Mouse (Mus musculus) thymus, postnatal 25 days (tissue): Measurements from ENCODE around the gene Gm42420.

Experiments
- DNase-seq: peaks from one replicate; pipeline ENCODE4 v3.0.0; 2022

Gm42420 gene

DNA sequence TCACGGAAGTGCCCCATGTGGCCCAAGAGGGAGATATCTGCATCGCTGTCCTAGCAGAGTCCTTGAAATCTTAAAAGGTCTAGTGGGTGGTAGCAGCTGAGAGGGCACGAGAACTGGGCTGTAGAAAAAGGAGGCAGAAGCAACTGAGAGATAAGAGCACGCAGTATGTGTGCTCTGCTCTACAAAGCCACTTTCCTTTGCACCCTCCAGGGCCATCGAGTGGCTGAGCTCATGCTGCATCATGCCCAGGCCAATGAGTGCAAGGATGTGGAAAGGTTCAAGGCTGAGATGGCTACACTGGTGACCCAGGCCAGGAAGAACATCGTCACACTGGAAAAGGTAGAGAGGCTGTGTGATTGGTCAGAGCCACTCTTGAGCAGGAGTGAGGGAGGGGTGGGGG is at the start of gene Gm42420:
TSS of gene Gm42420 (plus strand) at position 237 of the 400 bp plus-strand sequence.
- no peak for DNase-seq

DNA sequence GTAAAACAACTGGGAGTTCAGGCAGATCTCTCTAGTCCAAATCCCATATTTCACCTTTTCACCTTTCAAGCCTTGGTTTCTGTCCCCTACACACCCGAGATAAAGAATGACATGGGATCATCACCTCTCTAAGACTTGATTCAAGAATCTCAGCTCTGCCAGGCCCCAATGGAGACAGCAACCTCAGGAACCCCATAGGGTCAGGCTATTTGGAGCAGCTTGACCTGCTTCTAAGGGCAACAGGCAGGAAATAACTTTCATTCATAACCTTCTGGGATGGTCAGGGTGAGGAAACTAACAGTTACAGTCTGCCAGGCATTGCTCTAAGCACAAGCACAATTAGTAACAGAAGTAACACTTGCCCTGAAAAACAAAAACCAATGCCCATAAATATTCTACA is 48.9 kb upstream of the Gm42420 start:
- no peak for DNase-seq

DNA sequence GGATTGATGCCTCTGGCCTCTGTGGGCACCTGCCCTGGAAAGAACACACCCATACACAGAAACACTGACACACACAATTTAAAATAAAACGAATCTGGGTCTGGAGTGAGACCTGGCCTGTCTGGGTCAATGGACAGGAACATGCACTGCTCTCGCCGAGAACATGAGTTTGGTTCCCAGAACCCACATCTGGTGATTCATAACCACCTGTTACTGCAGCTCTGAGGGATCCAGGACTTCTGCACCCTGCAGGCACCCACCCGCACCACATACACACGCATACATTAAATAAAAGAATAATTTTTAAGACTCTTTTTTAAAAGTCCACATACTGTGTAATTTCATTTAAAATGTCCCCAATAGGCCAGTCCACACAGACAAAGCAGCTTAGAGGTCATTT is 48.3 kb upstream of the Gm42420 start:
- DNase-seq: no peak

DNA sequence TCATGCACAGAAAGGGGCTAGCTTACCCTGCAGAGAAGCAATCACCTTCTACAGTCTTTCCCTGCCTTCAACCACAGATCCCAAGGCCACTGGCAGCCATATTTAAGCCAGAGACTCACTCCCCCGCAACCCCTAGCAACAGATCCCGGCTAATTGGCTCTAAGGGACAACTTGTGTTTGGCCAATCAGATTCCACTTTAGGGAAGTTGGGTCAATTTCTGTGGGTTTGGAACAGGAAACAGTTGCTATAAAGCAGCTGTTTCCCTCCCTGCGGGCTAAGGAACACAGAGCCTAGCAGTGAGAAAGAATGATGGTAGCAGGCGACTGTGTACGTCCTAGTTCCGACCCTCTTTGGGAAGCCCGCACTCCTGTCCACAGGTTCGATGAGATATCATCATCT is 47.3 kb upstream of the Gm42420 start:
- no peak for DNase-seq

GRCm38 (mm10) chr6:39539679-39540155 is 45.8 kb upstream of the Gm42420 start:
- no peak for DNase-seq

GRCm38 (mm10) chr6:39540563-39540962 is 45.0 kb upstream of the Gm42420 start:
- no peak for DNase-seq

DNA sequence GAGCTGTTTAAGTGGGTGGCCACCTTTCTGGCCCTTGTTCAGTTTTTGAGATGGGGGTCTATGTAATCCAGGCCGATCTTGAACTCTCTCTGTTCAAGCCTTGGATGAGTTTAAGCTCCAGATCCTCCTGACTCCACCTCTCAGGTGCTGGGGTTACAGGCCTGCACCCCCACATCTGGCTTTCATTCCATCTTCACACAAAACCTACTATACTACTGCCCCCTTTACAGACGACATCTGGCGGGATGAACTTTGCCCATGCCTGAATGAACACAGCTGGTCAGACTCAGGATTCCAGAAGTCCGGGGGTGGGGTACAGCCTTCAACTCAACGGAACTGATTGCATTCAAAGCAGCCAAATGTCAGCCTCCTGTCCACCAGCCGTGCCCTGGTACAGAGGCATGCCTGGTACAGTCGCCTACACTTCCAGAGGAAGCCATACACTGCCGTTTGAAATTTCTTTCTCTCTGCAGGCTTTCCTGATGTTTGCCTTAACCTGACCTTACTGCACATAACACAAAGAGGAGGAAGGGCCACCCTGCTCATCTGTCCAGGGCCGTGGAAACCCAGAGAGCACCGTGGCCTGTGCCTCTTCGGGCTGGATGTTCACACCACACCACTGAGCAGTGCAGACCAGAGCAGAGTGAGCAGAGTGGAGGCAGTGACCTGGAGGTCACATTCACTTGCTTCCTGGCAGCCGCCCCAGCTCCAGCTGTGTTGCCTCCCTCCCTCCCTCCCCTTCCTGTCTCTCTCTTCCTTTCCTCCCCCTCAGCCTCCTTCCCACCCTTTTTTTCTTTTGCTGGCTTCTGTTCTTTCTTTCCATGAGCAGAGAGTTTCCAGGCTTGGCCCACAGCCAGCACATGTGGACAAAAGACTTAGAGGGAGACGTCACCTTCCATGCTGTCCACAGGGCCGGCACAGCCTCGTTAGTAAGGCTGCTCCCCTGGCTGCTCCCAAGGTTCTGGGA is 42.6 kb upstream of the Gm42420 start:
- peak; percentile 31 for DNase-seq

GRCm38 (mm10) chr6:39543769-39544420 is 41.7 kb upstream of the Gm42420 start:
- no peak for DNase-seq

DNA sequence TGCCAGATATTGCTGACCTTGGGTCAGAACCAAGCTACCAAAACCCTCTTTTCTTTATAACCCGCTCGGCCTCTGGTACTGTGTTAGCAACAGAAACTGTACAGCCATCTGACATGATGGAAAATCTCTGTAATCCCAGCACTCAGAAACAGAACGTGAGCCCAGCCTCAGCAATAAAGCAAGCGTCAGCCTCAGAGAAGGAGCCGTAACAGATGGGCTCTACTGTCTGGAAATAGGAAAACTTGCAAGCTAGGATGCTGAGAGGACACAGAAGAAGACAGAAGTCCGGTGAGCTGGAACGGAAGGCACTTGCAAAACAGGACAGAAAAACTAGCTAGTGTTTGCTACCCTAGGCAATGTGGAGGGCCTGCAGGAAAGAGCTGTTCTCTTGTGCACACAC is 40.1 kb upstream of the Gm42420 start:
- no peak for DNase-seq

DNA sequence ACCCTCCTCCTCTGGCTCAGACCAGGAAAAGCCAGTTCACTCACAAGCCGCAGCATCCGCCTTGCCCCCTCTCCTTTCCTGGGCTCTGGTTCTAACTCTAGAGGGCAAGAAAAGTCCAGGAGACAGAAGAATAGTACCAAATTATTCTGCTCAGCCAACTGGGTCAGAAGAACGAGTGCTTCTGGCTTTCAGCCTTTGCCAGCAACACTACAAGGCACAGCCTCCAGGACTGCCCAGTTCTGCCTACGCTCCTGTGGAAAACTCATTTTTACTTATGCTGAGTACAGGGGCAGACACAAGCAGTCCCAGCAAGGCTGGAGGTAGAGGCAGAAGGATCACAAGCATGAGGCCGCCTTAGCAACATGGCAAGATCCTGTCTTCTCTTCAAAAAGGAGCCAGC is 37.5 kb upstream of the Gm42420 start:
- DNase-seq: no peak

DNA sequence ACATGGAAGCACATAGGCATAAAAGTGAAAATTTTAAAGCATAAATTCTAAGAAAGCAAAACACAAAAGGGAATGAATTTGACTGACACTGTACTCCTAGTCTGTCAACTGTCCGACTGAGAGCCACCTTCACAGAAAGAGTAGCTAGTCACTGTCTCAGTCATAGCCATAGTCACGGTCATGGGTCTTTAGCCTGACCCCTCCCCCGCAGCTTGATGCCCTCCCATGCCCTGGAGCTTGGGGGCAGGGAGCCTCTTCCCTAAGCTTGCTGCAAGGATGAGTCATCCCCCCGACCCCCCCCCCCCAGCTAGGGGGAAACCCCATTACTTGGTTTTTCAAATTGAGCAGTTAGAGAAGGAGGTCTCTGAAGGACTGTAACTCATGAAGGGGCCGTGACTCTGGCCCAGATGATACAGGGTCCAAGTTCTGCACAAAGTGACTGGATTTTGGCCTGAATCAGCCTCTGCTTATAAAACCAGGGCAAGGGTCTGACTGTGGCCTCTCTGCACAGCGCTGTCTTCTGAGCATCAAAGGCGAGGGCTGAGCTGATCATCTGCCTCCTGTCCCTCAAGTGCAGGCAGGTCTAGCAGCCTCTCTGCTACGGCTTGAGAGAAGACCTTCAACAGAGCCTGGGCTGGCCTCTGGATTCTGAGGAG is 33.4 kb upstream of the Gm42420 start:
- no peak for DNase-seq

GRCm38 (mm10) chr6:39554888-39555647 is 30.5 kb upstream of the Gm42420 start:
- DNase-seq: no peak

GRCm38 (mm10) chr6:39555648-39555945 is 30.0 kb upstream of the Gm42420 start:
- DNase-seq: no peak

DNA sequence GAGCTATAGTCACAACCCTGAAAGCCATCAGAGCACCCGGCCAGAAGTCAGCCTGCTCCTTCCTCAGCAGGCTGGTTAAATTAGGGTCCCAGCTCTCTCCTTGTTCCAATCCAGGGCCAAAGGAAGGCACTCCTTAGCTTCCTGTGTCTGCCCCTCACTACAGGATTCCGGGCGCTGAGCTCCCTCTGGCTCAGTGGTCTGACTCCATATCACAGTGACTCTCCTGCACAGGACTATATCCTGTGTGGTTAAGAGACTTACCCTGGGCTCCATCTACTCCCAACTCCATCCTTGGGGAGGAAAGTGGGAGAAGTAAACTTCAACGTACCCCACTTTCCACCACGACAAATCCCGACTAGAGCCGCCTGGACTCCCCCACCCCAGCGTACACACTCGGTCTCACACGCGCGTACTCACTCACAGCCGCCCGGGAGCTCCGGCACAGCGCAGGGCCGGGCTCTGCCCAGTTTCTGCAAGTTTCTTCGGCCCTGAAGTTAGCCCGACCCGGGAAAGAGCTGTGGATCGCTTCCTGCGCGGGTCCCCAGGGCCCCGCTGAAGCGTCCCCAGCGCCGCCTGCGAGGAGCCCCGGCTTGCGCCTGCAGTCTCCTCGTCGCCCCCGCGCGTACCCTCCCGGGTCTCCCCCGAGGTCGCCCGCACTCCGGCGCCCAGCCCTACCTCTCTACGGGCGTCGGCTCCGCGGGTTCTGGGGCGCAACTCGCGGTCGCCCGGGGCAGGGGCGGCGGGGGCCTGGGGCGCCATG is 28.5 kb upstream of the Gm42420 start:
- DNase-seq: peak; percentile 23

GRCm38 (mm10) chr6:39557723-39558261 is 27.8 kb upstream of the Gm42420 start, which contains the start of gene Dennd2a:
Gene Dennd2a, minus strand, starts transcription at chr6:39557867.
- peak; percentile 39 for DNase-seq

- no peak for DNase-seq
These were observed 26.1 kb upstream of the Gm42420 start for GRCm38 (mm10) chr6:39559276-39559939.

- peak; percentile 75 for DNase-seq
These were observed 23.2 kb upstream of the Gm42420 start for GRCm38 (mm10) chr6:39562166-39563015.

GRCm38 (mm10) chr6:39567528-39567927 is 18.0 kb upstream of the Gm42420 start:
- peak; percentile 19 for DNase-seq

DNA sequence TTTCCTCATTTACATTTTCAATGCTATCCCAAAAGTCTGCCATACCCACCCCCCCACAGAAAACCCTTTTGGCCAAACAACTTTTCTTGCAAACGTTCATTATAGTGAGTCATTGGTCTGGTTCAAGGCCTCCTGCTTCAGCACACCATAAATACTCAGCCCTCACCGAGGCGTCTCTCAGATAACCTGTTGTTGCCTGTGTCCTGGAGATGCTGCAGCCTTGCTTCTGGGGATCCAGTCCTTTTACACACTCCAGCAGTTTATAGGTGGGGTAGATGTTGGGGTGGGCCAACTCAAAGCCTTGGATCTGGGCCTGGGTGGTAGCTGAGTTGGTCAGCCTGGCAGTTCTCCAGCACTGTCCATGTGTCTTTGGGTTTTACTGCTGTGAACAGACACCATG is 15.1 kb upstream of the Gm42420 start:
- DNase-seq: no peak
